Mouse (Mus musculus): ENCODE results near the gene Usp10. TPM values are rescaled to one million over a fixed set of nuclear protein-coding genes. Genes with fewer than 3 reads are reported as not detected.
A peak's percentile ranks its signal among the peaks of the same experiment; 100 is the strongest.

Usp10 gene
- polyA plus RNA-seq, 1 experiment from 2014 or later = 126 TPM

DNA sequence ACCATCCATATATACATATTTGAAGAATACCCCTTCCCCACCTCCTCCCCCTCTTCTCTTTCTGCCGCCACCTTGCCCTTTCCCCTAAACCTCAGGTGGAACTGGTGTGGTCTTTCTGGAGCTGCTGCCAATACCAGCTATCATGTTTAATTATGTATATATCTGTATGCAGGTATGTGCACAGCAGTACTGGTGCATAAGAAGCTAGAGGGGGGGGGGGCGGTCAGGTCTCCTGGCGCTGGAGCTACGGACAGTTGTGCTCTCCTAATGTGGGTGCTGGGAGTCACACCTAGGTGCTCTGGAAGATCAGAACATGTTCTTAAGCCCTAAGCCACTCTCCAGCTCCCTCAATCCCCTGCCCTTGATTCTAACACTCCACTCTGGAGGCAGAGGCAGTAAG lies 13.1 kb upstream of the Usp10 start:
- no peak for ATAC-seq (ENCODE audit: low FRiP score)
- H3K27me3 ChIP-seq = peaks cover 37% of the 10 kb centered on the region
- H3K9me3 ChIP-seq = no peaks in the 10 kb centered on the region
- no peak overlapping the region for H3K4me2 ChIP-seq
- no peaks in the 10 kb centered on the region for H3K4me1 ChIP-seq (replicated peaks)
- 79% methylated on average over 4 of the region's 4 CpGs for WGBS
- no peak overlapping the region for H3K27ac ChIP-seq
- H3K4me3 ChIP-seq = no peak overlapping the region
- no peak overlapping the region for H3K9ac ChIP-seq
- H3K36me3 ChIP-seq = no peaks in the 10 kb centered on the region

- WGBS = 23% methylated on average over 13 of the region's 13 CpGs
- Histone ChIP-seq H3K4me2 (no peak overlapping the region), H3K27ac (no peak overlapping the region), H3K9me3 (no peaks in the 10 kb centered on the region), H3K27me3 (peaks cover 39% of the 10 kb centered on the region), H3K4me1 (replicated peaks) (no peaks in the 10 kb centered on the region), H3K36me3 (no peaks in the 10 kb centered on the region), H3K4me3 (no peak overlapping the region), H3K9ac (no peak overlapping the region)
- no peak for ATAC-seq (ENCODE audit: low FRiP score)
These were observed 12.2 kb upstream of the Usp10 start for GRCm38 (mm10) chr8:119897933-119898332.

DNA sequence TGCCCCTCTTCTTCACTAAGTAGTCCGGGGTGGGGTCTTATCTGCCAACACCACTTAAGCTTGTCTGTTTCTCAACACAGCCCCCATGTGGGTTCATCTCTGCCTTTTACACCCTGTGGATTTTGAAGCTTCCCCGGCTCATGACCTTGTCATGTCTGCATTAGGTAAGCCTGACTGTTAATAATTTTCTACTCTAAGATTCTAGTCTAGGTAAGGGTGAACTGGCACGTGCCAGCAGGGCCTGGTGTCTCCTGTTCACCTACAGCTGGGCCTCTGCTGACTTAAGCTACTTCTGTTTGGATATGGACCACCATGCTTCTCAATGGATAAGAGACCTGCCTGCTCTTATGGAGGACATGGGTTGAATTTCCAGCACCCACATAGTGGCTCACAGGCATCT lies 8.8 kb upstream of the Usp10 start:
- Histone ChIP-seq H3K36me3 (no peaks in the 10 kb centered on the region), H3K27me3 (peaks cover 42% of the 10 kb centered on the region), H3K27ac (no peak overlapping the region), H3K4me3 (no peak overlapping the region), H3K4me1 (replicated peaks) (no peaks in the 10 kb centered on the region), H3K4me2 (no peak overlapping the region), H3K9ac (no peak overlapping the region), H3K9me3 (no peaks in the 10 kb centered on the region)
- no peak for ATAC-seq (ENCODE audit: low FRiP score)
- 86% methylated on average over 3 of the region's 3 CpGs for WGBS

DNA sequence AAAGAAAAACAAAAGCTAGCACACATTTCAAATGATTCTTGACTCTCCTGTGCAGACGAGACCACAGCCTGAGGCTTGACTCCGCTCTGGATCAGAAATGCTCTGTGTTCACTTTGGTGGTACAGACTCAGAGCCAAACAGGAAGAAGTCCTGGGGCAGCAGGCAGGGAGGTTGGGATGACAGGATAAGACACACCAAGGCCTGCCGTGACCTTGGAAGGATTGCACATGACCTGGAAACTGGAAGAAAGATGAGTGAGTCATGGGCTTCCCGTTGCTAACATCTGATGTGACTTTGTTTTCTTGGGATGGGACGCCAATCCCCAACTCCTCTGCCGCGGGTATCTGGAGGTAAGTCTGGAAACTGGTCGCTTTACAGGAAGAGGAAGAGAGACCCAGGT lies 8.2 kb upstream of the Usp10 start:
- Histone ChIP-seq H3K27ac (no peak overlapping the region), H3K9me3 (no peaks in the 10 kb centered on the region), H3K9ac (no peak overlapping the region), H3K4me3 (no peak overlapping the region), H3K4me2 (no peak overlapping the region), H3K36me3 (no peaks in the 10 kb centered on the region), H3K4me1 (replicated peaks) (no peaks in the 10 kb centered on the region), H3K27me3 (peaks cover 41% of the 10 kb centered on the region)
- ATAC-seq (ENCODE audit: low FRiP score) = no peak
- WGBS = 79% methylated on average over 8 of the region's 8 CpGs

GRCm38 (mm10) chr8:119904323-119904911 lies 5.7 kb upstream of the Usp10 start:
- H3K9ac ChIP-seq = no peak overlapping the region
- no peaks in the 10 kb centered on the region for H3K4me1 ChIP-seq (replicated peaks)
- no peak overlapping the region for H3K4me2 ChIP-seq
- no peaks in the 10 kb centered on the region for H3K9me3 ChIP-seq
- H3K27me3 ChIP-seq = peaks cover 19% of the 10 kb centered on the region
- ATAC-seq (ENCODE audit: low FRiP score) = no peak
- no peaks in the 10 kb centered on the region for H3K36me3 ChIP-seq
- no peak overlapping the region for H3K27ac ChIP-seq
- H3K4me3 ChIP-seq = no peak overlapping the region
- 60% methylated on average over 12 of the region's 12 CpGs for WGBS

DNA sequence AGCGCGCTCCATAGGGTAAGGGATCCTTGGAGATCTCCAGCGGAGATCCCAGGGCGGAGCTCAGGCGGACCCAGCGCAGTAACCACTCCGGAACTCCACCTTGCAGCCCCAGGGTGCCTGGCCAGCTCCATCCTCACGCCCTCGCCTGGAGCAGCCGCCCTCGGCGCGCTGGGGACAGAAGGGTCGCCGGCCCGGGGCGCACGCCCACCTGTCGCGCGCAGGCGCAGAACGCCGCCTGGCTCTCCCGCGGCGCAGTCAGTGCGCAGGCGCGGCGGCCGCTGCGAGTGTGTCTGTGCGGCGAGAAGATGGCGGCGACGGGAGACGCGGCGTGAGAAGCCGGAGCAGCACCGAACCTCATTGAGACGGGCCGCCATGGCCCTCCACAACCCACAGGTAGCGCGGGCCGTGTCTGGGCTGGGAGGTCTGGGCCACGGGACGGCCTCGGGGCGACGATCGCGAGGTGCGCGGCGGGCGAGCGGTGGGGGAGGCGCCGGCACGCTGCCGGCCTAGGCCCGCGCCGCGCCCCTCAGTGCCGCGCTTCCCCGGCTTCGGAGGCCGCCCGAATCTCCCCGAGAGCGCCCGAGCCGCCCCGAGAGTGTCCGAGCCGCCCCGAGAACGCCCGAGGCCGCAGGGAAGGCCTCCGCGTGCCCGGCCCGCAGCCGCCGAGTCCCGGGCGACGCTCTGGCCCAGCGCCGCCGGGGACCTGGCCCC lies 542 bp downstream of the Usp10 start, which contains the start of gene Gm20388:
Gene Gm20388, plus strand, starts transcription at position 295 of the 711 bp plus-strand sequence.
- peak within 1 kb of the TSS; percentile 86 for H3K4me3 ChIP-seq
- peak within 1 kb of the TSS; percentile 81 for H3K4me2 ChIP-seq
- ATAC-seq (ENCODE audit: low FRiP score) = peak; percentile 95
- peak within 1 kb of the TSS; percentile 95 for H3K27ac ChIP-seq
- H3K4me1 ChIP-seq (replicated peaks) = peaks cover 44% of the 10 kb centered on the region
- H3K9me3 ChIP-seq = no peaks in the 10 kb centered on the region
- under 1% methylated on average over 85 of the region's 97 CpGs for WGBS
- H3K9ac ChIP-seq = peak within 1 kb of the TSS; percentile 90
- no peaks in the 10 kb centered on the region for H3K36me3 ChIP-seq
- peaks cover 3% of the 10 kb centered on the region; the same call in 1 of the 2 replicates for H3K27me3 ChIP-seq

DNA sequence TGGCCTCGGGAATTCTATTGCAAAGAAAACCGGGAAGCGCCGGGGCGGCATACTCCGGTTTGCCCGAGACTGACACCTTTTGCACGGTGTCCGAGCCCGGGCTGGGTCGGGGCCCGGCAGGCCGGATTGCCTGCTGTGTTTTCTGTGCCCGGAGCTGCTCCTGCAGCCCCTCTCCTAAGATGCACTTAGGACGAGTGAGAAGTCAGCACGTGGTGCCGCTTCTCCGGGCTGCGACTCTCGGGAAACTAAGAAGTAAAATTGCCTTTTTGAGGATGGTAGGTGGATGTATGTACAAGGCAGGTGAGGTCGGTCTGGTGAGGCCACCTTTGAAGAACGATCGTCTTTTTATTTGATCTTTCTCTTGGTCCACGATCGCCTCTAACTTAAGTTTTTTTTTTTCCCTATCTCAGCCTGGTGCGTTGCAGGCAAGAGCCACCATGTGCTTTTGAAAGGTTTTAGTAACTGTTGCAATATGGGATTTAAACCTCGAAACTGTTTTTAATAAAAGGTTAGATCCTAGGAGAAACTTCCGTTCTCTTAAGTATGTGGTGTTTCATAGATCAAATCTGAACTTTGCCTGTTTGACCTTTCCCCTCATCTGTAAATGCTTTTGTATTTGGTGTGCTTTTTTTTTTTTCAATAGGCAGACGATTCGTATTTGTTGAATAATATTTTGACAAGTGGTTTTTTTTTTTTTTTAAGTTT lies 1.2 kb downstream of the Usp10 start:
- H3K4me1 ChIP-seq (replicated peaks) = peaks cover 49% of the 10 kb centered on the region
- H3K4me2 ChIP-seq = peak overlapping the region; percentile 81
- H3K36me3 ChIP-seq = no peaks in the 10 kb centered on the region
- peak overlapping the region; percentile 95 for H3K27ac ChIP-seq
- H3K4me3 ChIP-seq = peak overlapping the region; percentile 86
- under 1% methylated on average over 30 of the region's 30 CpGs for WGBS
- no peaks in the 10 kb centered on the region for H3K9me3 ChIP-seq
- peak; percentile 61; the same call in 1 of the 2 replicates for ATAC-seq (ENCODE audit: low FRiP score)
- H3K9ac ChIP-seq = peak overlapping the region; percentile 90
- H3K27me3 ChIP-seq = peaks cover 3% of the 10 kb centered on the region; the same call in 1 of the 2 replicates

DNA sequence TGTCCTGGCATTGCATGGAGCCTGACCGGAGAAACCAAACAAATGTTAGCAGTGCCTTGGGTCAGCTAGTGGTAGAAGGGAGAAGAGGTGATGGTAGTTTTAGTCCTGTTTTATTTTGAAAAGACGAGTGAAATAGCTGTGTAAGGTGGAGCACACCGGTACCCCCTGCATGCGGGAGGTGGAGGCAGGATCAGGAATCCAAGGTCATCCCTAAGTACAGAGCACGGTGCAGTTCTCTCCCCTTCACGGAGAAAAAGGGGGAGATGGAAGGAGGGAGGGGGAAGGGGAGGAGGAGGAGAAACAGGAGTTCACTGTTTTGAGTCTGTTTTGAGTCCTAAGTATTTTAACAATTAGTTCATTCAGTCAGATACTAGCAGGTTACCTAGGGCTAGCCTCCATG lies 2.5 kb downstream of the Usp10 start:
- Histone ChIP-seq H3K4me1 (replicated peaks) (peaks cover 60% of the 10 kb centered on the region), H3K9me3 (no peaks in the 10 kb centered on the region), H3K4me2 (peak overlapping the region; percentile 81), H3K36me3 (no peaks in the 10 kb centered on the region), H3K27ac (no peak overlapping the region), H3K27me3 (peaks cover 3% of the 10 kb centered on the region; the same call in 1 of the 2 replicates), H3K9ac (peak overlapping the region; percentile 90), H3K4me3 (peak overlapping the region; percentile 86)
- no peak for ATAC-seq (ENCODE audit: low FRiP score)
- 42% methylated on average over 6 of the region's 6 CpGs for WGBS

GRCm38 (mm10) chr8:119913181-119913580 lies 3.0 kb downstream of the Usp10 start:
- Histone ChIP-seq H3K27me3 (peaks cover 3% of the 10 kb centered on the region; the same call in 1 of the 2 replicates), H3K9ac (peak overlapping the region; percentile 19; the same call in 1 of the 2 replicates), H3K36me3 (no peaks in the 10 kb centered on the region), H3K27ac (no peak overlapping the region), H3K4me2 (peak overlapping the region; percentile 81), H3K4me3 (no peak overlapping the region), H3K4me1 (replicated peaks) (peaks cover 60% of the 10 kb centered on the region), H3K9me3 (no peaks in the 10 kb centered on the region)
- no peak for ATAC-seq (ENCODE audit: low FRiP score)
- WGBS = 72% methylated on average over 3 of the region's 3 CpGs

DNA sequence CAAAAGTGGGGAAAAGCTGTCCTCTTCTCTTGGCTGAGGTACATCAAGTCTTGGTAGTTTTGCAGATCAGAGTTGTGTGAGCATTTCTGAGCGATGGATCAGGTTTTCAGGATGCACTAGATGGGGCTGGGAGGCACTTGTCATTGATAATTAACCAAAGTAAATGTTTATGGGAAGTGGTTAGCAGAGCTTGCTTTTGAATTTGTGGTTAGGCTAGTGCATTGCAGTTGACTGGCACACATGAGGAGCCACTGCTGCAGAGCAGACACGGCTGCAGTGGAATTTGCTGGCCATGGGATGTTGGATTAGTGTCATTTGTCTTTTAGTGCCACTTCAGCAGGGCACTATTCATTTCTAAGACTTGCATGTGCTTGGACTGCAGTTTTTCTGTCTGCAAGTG lies 4.0 kb downstream of the Usp10 start:
- ATAC-seq (ENCODE audit: low FRiP score) = no peak
- Histone ChIP-seq H3K4me1 (replicated peaks) (peaks cover 60% of the 10 kb centered on the region), H3K27me3 (no peaks in the 10 kb centered on the region), H3K36me3 (peaks cover 3% of the 10 kb centered on the region; the same call in 1 of the 2 replicates), H3K27ac (no peak overlapping the region), H3K4me3 (no peak overlapping the region), H3K4me2 (no peak overlapping the region), H3K9ac (peak overlapping the region; percentile 44; the same call in 1 of the 2 replicates), H3K9me3 (no peaks in the 10 kb centered on the region)
- 58% methylated on average over 2 of the region's 2 CpGs for WGBS

DNA sequence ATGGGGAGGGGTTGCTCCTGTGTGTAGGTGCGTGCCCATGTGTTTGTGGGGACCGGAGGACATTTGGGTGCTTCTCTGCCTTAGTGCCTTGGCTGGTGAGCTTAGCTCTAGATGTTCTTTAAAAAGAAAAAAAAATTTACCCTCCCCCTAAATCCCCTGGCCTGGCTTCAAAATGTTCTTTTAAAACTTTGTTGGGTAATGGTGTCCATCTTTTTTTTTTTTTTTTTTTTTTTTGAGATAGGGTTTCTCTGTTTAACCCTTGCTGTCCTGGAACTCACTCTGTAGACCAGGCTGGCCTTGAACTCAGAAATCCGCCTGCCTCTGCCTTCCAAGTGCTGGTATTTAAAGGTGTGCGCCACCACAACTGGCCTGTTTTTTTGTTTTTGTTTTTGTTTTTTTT lies 5.1 kb downstream of the Usp10 start:
- no peak overlapping the region for H3K4me3 ChIP-seq
- H3K27ac ChIP-seq = no peak overlapping the region
- no peaks in the 10 kb centered on the region for H3K27me3 ChIP-seq
- no peak overlapping the region for H3K4me2 ChIP-seq
- H3K9me3 ChIP-seq = no peaks in the 10 kb centered on the region
- peaks cover 54% of the 10 kb centered on the region for H3K4me1 ChIP-seq (replicated peaks)
- no peak for ATAC-seq (ENCODE audit: low FRiP score)
- H3K9ac ChIP-seq = peak overlapping the region; percentile 44; the same call in 1 of the 2 replicates
- peaks cover 3% of the 10 kb centered on the region; the same call in 1 of the 2 replicates for H3K36me3 ChIP-seq
- WGBS = 89% methylated on average over 4 of the region's 4 CpGs

GRCm38 (mm10) chr8:119916237-119916892 lies 6.2 kb downstream of the Usp10 start:
- 73% methylated on average over 16 of the region's 16 CpGs for WGBS
- H3K4me1 ChIP-seq (replicated peaks) = peaks cover 54% of the 10 kb centered on the region
- no peaks in the 10 kb centered on the region for H3K9me3 ChIP-seq
- H3K27ac ChIP-seq = 0 out of 2 replicates have a peak overlapping the region, but pooled peaks have one; percentile 9
- 0 out of 2 replicates have a peak overlapping the region, but pooled peaks have one; percentile 0 for H3K4me2 ChIP-seq
- ATAC-seq (ENCODE audit: low FRiP score) = no peak
- H3K4me3 ChIP-seq = no peak overlapping the region
- H3K36me3 ChIP-seq = peaks cover 3% of the 10 kb centered on the region; the same call in 1 of the 2 replicates
- H3K27me3 ChIP-seq = no peaks in the 10 kb centered on the region
- peak overlapping the region; percentile 36; the same call in 1 of the 2 replicates for H3K9ac ChIP-seq
